Mouse (Mus musculus) heart, adult 18-20 months (tissue): ENCODE data around the gene Zhx3. TPM values are rescaled to one million over a fixed set of nuclear protein-coding genes. Genes with fewer than 3 reads are reported as not detected.

Experiments used
- DNase-seq, 2 experiments: peaks; one replicate each; pipeline ENCODE4 v3.0.0; 2021 to 2022; ENCODE audit warnings: mixed read lengths in 1 of 2
- total RNA-seq, 2 experiments: library from RNA; stranded (reverse); gene quantifications; 2 replicates each; pipeline ENCODE4 v1.2.3; 2021

Zhx3 gene
- total RNA-seq, 2 experiments from 2014 or later = 34.5 to 39.3 TPM

DNA sequence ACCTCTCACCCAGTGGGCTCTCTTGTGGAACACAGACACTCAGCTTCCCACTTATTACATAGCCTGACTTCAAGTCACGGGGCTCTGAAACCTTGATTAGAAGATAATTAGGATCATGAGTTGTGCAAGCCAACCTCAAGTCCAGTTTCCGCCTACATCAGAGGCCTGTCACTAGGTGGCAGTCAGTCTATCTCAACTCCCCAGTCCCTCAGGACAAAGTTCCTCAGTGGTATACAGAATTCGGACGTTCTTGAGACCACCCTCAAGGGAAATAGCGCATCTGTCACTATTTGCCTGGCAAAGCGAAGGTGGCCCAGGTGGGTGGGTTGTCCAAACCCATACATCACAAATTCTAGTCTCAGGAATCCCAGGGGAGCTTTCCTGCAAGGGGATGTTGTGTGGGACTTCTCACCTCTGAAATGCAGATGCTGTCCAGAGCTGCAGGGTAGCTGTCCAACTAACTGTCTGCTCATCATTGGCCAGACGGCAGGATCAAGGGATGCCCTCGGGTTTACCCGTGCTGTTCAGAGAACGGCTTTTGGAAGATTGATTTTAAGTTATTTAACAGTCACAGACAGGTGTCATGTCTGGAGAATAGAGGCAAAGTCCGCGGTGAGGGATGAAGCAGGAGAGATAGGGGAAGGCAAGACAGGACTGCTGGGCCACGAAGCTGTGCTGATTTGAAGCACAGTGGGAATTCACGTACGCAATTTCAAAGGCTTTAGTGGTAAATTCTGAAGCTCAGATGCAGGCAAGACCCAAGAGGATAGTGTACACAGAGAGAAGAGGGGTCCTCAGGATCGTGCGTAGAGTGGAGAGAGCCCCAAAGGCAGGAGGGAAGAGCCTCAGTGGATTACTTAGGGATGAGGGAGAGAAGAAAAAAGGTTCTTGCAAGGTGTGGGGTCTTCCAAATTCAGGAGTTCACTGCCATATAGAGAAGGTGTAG, 142.7 kb downstream of the Zhx3 start:
- peak in 1 of 2 experiments; percentile 64 for DNase-seq

DNA sequence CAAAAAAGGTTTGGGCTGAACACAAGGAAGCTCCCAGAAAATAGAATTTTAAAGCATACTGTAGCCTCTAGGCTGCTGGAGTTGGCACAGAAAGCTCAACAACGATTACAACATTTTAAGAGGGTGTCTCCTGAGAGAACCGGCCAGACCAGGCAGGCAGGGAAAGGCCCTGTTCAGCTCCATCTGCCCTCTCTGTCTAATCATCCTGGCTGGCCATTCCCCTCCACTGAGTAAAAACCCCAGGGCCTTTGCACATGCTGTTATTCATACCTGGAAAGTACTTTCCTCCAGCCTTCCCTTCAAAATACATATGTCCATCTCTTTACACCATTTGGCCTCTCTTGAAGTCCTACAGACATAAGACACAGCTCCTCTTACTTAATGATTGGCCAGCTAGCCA, 143.4 kb downstream of the Zhx3 start:
- DNase-seq = no peak

DNA sequence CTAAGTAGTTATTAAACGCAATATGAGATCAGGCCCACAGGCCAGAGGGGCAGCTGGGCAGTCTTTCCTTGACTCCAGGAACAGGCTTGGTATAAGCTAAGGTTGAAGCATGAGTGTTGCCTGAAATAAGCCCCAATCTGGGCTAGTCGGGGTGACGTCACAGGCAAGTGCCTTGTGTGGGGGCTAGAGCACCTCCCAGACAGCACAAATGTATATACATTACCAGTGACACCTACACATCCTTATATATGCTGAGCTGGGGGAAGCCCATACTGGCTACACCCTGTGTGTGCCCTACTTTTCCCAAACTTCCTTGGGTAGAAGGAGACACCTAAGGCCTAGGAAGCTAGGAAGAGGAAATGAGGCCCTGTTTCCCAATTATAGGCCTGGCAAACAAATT, 143.8 kb downstream of the Zhx3 start:
- DNase-seq = no peak

DNA sequence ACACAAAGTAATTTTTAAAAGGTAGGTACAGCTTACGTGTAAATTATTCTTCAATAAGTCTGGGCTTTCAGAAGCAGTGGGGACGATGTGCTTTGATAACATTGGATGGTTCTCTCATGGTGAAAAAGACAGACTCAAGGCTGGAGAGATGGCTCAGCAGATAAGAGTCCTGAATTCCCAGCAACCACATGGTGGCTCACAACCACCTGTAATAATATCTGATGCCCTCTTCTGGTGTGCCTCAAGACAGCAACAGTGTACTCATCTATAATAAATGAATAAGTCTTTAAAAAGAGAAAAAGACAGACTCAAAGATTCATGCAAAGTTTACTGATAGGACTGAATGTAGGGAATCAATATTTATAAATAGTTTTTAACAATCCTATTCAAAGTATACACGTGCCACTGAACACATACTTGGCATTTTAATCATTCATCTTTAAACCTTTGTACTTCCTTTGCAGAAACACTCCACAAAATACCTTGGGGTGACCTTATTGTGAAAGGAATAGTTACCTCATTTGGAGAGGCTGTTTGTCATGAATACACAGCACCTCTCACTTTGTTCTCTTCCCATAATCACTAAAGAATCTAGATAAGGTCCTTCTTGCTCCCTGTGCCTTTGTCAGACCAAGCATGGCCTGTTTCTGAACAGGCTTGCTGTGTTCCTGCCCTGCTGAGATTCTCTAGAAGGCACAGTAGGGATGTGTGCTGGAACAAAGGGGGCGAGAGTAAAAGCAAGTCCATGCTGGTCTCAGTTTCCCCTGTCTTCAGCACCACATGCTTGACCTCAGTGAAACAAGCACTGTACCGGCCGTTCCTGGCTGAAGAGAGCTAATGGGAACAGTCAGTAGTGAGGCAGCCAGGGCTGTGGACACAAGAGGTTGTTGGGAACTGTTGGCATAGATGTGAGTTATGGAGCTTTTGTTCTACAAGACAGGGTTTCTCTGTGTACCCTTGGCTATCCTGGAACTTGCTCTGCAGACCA, 146.6 kb downstream of the Zhx3 start:
- DNase-seq = no peak

DNA sequence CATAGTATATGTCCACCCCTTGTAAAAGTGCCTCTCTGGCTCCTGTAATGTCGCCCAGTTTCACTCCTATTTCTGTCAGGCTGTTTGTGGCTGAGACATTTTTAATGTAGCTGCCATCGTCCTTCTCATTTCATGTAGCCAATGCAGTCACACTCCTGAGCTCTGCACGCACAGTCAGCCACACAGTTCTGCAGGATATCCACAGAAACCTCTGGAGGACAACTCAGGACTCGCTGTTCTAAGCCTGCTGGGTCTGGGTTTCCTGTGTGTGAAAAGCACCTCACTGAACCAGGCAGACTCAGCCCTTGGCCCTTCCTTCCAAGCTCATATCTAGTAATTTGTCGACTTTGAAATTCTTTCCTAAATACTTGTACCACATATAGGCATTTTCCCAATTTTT, 148.3 kb downstream of the Zhx3 start:
- no peak for DNase-seq

DNA sequence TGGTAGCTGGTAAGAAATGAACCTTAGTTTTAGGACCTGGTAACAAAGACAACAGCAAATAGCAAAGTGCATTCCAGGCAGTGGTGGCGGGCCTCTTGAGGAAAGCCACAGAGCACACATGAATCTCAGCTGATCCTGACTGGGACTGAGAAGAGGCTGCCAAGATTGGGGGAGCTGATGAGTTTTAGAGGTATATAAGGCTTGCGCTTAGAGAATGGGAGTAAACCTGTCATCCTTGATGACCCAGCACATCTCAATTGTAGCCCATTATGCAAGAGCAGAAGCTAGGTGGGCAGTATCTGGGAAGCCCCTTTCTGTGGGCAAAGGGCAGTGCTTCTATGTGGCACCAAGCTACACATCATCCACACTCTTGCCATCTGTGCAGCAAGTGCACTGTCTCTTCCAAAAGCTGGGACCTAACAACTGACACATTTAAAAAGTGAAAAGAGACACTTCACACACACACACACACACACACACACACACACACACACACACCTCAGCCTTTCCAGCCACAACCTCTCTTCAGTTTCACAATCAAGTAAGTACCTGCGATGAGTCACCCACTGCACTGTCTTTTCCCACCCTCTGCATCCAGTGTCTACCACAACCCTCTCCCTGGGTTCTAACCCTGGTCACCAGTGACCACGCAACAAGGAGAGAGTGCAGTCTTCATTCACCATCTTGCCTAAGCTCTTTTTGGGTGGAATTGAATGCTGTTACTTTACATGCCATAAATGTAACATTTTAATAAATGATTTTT, 149.0 kb downstream of the Zhx3 start:
- DNase-seq = no peak

DNA sequence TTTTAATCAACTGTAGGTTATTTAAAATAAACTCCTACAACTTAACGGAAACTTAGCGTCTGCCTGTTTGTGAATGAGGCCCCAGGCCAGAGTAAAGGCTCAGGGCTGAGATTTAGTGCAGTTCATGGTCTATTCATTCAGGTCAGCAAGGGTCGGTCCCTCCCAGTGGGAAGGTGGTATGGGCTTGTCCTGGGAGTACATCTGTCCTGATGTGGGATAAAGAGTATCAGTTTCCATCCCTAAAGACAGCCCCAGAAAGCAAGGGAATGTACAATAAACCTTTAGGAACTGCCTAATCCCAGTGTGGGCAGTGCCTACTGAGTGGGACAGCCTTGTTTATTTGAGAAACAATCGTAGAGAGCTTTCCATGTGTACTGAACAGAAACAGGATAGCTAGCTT, 150.1 kb downstream of the Zhx3 start:
- no peak for DNase-seq

DNA sequence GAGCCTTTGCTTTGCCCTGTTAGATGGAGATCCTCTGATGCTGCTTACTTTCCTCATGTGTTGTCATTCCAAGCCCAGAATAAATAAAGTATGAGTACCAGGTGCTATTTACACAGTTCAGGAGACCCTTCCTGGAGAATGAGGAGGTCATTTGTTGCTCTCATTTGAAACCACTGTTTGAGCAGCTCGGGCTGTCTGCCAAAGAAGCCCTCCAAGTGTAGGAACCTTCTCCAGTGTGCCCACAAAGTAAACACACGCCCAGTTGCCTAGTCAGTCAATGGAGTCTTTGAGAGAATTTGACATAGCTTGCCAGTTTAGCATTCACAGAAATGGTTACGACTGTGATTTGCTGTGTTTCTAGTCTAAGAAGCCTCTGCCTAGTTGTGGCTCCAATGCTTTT, 154.0 kb downstream of the Zhx3 start:
- no peak for DNase-seq

DNA sequence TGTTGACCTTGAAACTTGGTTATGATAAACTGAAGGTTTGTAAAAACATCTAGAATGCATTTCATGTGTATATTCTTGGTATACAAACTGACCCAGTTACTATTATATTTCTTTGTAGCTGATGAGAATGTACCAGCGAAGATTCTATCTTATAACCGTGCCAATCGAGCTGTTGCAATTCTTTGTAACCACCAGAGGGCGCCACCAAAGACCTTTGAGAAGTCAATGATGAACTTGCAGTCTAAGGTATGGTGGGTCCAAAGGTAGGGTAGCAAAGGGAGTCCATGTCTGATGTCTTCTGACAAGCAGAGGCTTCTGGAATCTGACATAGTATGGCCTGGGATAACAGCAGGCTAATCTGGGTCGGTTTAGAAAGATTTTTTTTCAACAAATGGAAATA, 155.5 kb downstream of the Zhx3 start:
- peak in 1 of 2 experiments; percentile 71 for DNase-seq

DNA sequence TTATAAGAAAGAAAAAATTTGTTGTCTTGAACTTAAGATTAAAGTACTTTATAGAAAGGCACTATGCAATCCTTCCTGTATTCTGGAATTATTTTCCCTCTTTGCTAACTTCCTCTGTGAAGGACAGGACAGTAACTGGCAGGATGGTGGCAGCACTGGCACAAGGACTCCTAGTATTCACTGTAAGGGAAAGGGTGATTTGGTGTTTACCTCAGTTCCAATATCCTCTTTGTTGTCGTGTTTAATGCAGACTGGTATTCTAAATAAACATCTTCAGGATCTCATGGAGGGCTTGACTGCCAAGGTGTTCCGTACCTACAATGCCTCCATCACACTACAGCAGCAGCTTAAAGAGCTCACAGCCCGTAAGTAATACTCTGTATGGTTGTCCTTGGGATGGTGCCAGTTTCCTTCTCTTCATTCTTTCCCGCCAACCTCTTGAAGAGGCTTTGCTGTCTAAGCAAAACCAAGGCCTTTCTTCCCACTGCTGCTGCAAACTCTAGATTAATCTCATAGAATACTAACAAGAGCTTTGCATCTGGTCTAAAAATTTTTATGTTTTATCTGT, 157.3 kb downstream of the Zhx3 start:
- no peak for DNase-seq

DNA sequence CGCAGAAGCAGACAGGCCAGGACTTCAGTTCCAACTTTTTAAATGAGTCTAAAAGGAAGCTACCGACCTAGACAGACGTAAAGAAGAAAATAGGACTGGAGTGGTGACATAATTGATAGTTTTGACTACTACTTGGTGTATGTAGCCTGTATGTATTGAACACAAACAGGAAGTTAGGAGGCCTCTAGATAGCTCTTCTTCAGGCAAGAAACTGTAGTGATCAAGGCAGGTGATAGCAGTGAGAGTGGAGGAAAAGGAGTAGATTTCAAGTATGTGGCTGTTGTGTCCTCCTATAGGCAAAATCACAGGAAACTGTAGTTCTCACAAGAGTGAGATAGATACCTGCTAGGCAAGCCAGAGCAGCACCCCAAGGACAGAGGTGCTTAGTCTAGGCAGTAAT, 165.1 kb downstream of the Zhx3 start:
- DNase-seq = no peak

DNA sequence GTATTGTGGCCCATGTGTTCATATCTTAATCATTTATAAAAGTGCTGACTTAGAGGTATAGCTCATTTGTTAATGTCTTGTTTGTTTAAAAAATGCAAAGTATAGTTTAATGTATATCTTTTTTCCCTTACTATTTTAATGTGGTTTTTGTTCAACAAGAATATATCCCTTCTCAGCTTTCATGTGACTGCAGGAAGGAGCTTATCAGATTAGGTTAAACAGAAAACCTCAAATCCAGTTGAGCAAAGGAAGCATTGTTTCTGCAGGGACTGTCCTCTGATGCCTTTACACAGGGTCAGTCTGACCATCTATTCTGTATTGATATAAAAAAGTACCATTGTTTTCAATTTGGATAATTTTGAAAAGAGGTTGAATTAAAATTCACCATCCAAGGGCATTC, 170.0 kb downstream of the Zhx3 start:
- DNase-seq = no peak

DNA sequence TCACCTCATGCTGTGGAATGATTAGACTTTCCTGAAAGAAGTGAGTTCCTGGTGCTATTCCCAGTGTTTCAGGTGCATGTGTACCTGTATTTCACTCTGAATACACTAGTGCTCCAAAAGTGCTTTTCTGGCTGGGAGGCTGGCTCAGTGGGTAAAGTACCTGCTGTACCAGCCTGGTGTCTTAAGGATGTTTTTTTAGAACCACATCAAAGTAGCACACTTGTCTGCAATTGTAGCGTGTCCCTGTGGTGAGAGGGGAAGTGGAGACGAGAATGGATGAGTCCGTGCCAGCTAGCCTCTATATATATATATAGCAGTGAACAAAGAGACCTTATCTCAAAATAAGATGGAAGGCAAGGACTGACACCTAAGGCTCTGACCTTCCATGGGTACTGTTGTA, 171.2 kb downstream of the Zhx3 start:
- DNase-seq = no peak

DNA sequence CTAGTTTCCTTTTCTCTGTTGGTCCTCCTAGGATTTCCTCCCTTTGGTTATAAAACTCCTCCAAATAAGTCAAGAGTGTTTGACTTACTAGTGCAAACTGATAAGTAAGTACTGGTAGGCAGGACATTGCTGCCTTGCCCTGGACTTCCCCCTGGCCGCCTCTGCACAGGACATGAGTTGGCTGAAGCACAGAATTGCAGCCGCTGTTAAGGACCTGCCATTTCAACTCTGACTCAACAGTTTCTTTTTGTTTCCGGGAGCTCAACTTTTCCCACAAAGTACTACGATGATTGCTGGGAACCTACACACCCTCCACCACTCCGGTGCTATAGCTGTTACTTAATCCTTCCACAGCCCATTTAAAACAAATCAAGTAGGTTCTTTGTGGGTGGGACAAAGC, 172.5 kb downstream of the Zhx3 start:
- DNase-seq = peak; percentile 72 to 88

Other genes with a start within 250 kb of the Zhx3 start
- gene Top1, start 227.1 kb downstream of the Zhx3 start, total RNA-seq = 10 to 100 TPM; 39.9 to 42.8 TPM
- gene Plcg1, start 141.7 kb downstream of the Zhx3 start, total RNA-seq = 10 to 100 TPM; 45.6 to 58.0 TPM
- gene Lpin3, start 7.7 kb upstream of the Zhx3 start, total RNA-seq = 1 to 10 TPM; 3.9 to 6.3 TPM
- 1 to 10 TPM in 1 of 2 experiments, under 1 TPM in 1; 0.89 to 1.4 TPM for gene Emilin3, start 39.3 kb upstream of the Zhx3 start, total RNA-seq
- gene Chd6, start 236.1 kb upstream of the Zhx3 start, total RNA-seq = 10 to 100 TPM; 21.4 to 40.5 TPM